Mouse (Mus musculus): Measurements from ENCODE around the gene Cd300lg.
A peak's percentile ranks its signal among the peaks of the same experiment; 100 is the strongest.

Gene Cd300lg

GRCm38 (mm10) chr11:102096887-102097391, 55.6 kb downstream of the Cd300lg start:
- DNase-seq (ENCODE audit: low read depth): peak; percentile 62

GRCm38 (mm10) chr11:102101219-102101618, 59.9 kb downstream of the Cd300lg start, which contains the start of gene Ppy:
Gene Ppy, minus strand, starts transcription at chr11:102101319.
- DNase-seq (ENCODE audit: low read depth): no peak

- DNase-seq (ENCODE audit: low read depth): peak; percentile 66
Observed at GRCm38 (mm10) chr11:102102485-102103258, 61.4 kb downstream of the Cd300lg start.
